Mouse (Mus musculus) heart, postnatal 4 days (tissue): ENCODE data around the gene Bpifa6. TPM values are rescaled to one million over a fixed set of nuclear protein-coding genes. Genes with fewer than 3 reads are reported as not detected.
A peak's percentile ranks its signal among the peaks of the same experiment; 100 is the strongest.
"Not testable (repeated sequence)": the region's sequence is repeated elsewhere in the genome, so short reads cannot be mapped to it uniquely, and the experiment has no call there.

Source experiments
- DNase-seq: peaks from one replicate; pipeline ENCODE4 v3.0.0; 2021
- total RNA-seq, 2 experiments: library from RNA; stranded (reverse); gene quantifications; 2 replicates each; pipeline ENCODE4 v1.2.3; 2021

Bpifa6 gene
- total RNA-seq = not detected

DNA sequence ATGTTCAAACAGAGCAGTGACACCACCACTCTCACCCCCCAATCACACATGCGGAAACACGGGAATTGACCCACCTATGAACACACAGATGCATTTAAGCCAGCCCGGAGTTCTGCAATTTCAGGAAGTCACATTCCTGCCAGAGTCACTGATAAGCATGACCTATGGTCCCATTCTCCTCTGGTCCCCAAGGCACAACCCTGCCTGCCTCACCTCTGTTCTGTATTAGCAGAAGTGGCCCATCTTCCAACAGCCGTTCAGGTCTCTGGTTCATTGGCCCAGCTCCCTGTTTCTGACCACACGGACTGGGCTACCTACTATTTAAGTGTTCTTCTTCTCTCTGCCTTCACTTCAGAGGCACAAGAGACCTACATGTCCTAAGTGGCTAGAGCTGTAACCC, at the start of gene Bpifa6:
Bpifa6 (plus strand) TSS at position 364 of the 400 bp plus-strand sequence.
- no peak for DNase-seq

DNA sequence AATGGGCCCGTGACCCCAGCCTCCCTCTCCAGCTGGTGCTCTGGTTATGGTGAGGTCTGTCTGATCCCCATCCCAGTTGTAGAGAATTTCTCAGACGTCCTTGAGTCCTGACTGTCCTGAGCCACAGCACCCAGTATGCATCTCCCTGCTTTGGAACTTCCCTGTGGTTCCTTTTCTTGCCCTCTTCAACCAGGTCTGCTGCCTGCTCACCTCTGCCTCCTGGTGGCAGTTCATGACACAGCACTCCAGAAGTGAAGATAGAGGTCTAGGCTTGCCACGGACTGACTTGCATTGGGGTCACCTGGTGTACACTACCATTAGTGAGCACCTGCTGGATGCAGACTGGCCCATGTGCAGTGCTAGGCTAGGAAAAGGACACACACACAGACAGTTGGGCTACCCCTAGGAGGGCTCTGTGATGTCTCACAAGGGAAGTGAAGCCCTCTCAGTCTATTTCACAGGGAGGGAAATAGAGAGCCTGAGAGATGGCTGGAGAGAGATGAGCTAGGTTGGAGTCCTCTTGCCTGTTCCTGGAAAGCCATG, 44.8 kb upstream of the Bpifa6 start:
- peak; percentile 77 for DNase-seq

DNA sequence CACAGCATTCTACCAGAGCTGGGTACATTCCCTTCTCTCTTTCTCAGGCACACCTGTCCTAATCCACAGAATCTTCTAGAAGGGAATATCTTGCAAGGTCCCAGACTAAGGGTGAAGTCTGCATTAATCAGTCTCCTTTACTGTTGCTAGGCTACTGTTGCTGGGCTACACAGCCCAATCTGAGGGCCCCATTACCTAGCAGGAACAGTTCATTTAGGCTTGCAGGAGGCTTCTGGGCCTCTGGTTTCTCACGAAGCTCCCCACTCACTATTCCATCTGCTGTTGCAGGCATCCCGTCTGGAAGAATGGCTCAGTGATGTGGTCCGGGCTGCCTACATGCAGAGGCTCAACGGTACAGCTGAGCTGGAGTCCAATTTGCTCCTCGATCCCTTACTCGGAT, 43.6 kb upstream of the Bpifa6 start:
- DNase-seq = no peak

DNA sequence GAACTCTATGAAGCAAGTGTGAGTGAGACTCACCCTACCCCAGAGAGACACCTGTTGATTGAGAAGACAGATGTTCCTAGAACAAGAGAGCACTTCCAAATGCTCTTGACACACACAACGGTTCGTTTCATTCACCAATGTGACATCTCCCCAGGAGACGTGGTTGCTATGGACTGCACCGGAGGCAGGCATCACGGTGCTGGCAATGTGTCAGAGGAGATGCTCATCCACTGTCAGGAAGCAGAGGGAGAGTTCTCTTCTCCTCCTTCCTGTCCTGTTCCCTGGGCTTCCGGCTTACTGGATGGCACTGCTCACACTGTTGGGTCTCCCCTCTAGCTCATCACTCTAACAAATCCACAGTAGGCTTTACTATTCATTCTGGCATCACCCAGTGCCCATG, 41.4 kb upstream of the Bpifa6 start:
- no peak for DNase-seq

DNA sequence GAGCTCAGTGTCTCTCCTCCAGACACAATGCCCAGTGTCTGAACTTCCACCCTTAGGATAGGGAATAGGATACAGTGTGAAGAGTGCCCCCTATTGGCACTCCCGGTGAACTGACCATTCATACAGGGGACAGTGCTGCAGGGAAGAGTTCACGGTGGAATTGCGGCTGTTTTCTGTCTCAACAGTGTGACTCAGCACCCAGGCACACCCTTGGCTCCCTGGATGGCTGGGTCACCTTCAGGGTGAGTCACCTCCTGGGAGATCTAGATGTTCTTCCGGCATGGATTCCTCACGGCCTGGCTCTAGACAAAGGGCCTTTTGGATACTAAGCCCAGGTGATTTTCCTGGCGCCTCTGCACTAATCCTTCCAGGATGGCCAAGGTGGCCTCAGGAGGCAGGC, 39.4 kb upstream of the Bpifa6 start:
- no peak for DNase-seq

DNA sequence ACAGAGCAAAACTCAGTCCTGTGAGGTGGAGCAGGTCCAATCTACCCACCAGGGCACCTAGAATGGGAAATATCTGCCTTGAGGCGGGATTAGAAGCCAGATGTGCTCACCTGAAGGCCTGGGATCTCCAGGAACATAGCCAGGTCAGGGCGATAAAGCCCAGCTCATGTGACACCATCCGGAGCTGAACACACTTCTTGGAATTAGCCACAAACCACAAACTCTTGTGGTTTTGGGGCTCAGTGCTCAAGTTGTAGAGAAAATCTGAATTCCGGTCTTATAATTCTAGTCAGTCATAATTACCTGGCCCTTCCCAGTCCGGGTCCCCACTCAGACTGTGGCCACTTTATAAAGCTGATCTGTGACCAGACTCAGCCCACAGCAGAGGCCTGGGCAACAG, 36.9 kb upstream of the Bpifa6 start, which contains the start of gene Bpifb4:
Bpifb4 (plus strand) TSS at position 370 of the 400 bp plus-strand sequence.
- no peak for DNase-seq

DNA sequence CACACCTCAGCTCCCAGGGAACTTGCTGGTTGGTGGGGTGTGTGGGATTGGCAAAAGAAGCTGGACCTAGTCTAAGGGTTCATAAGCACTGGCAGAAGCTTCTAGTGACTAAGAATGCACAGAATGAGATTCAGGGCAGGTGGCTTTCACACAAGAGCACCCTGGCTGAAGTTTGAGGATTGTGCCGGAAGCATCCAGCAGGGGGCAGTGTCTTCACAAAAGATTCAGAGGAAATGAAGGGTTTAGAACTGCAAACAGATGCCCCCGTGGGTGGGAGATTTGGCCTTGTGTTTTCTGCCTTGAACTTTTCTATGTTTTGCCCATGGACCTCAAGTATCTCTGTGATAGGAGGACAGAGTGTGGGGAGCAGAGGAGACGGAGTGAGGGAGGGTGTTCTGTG, 31.2 kb upstream of the Bpifa6 start:
- peak; percentile 56 for DNase-seq

DNA sequence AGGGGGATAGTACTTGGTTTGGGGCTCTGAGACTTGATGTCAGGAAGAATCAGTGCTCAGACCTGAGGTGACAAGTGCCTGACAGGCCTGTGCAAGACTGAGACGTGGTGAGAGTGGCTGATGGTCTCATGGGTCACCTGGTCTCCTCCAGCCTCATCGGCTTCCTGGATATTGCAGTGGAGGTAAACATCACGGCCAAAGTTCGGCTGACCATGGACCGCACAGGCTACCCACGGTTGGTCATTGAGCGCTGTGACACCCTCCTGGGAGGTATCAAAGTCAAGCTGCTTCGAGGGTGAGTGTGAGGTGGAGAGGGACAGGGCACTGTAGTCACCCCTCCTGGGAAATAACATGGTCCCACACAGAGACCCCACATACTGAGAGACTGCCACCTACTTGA, 30.2 kb upstream of the Bpifa6 start:
- no peak for DNase-seq

DNA sequence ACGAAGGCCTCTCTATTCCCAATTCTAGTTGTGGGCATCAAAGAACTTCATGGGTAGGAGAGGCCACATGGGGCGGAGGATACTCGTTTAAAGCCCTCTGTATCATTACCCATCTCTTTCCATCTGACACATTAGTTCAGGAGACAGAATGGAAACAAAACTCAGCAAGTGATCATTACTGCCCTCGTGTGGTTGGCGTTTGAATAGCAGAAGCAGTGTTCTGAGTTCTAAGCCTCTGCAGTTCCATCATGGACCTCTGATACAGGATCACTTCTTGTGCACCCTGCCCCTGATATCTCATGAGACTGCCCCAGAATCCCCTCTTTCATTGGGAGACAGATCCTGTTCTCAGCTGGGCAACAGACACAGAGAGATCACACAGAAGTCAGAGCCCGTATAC, 21.8 kb upstream of the Bpifa6 start:
- DNase-seq = peak; percentile 68

DNA sequence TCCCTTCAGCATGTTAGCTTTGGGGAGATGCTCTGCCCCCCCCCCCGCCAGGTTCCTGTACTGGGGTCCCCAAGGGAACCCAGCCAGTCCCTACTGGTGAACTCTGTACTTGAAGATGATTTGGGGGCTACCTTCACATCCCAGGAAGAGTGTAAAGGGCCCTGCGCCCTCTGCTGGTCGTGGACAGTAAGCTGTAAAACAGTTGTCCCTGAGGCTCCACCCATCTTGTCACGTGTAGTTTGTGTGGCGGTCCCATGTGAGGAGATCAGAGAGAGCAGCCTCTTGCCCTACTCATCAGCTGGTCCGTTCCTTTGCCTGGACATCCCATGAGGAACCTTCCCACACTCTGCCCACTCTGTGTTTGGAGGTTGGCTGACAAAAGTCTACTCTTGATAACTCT, 20.9 kb upstream of the Bpifa6 start:
- peak; percentile 51 for DNase-seq

DNA sequence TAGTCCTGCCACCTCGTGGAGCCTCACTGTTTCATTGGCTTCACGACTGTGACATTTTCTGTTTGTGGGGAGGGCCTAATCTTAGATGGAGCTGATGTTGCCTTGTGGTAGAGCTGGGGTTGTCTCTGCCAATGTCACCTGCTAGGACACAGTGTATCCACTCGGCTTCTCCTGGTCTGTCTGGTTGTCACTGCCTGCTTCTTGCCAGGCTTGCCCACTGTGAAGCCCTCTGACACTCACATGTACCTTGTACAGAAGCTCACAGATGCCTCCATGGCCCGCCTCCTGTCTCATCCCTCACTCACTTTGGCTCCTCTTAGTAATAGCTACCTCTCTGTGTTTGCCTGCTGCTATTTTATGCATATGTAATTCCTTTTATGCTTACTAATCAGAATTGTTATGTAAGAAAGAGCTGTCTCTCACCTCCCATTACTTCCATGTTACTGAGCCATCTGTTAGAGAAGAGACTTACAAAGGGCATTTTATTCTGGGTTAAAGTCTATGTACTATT, 11.9 kb upstream of the Bpifa6 start:
- no peak for DNase-seq

DNA sequence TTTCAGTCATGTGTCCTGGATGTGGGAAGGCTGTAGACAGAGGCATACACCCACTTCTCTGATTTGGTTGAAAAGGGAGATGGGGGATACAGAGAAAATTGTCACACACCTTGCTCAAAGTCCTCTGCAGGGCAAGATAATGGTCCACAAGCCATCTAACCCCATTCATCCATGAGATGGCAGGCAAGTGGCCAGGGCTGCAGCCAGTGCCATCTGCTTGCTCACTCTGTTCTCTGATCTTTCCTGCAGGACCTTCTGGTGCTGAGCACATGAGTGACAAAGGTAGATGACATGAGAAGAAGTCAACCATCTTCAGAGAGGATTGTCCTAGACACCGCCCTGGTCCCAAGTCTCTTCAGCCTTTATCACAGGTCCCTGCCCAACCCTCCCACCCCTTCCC, 11.4 kb upstream of the Bpifa6 start:
- DNase-seq = no peak

DNA sequence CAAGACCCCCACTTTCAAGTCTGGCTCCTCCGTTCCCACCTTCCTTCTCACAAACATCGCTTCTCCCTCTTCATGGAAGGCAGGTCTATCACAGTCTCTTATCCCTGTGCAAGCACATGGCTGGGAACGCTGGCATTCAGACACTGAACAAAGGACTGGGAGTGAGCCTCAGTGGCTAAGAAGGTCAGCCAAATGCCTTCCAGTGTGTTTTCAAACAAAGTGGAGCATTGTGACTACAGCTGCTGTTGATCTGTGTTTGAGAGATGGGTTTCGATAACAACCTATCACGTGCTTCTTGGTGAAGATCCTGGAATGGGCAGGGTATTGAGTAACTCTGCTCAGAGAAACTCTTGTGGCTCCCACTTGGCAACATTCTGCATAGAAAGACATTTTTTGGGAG, 4.5 kb upstream of the Bpifa6 start:
- DNase-seq = no peak

DNA sequence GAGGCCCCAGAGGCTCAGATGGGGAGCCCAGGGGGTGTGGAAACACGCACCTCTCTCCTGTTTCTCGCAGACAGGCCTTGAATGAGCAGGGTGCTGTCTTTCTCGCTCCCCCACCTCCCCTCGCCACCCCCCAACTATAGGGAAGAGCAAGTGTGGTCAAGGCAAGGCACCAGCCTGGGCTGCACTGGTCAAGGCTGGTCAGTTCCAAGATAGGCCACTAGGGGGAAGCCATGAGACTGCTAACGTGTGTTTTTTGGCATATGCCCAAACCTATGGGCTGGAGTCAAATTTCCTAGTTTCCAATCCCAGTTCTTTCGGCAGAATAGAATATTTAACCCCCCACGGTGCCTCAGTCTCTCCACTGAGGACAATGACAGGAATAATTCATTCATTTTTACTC, 21.0 kb downstream of the Bpifa6 start:
- peak; percentile 90 for DNase-seq

DNA sequence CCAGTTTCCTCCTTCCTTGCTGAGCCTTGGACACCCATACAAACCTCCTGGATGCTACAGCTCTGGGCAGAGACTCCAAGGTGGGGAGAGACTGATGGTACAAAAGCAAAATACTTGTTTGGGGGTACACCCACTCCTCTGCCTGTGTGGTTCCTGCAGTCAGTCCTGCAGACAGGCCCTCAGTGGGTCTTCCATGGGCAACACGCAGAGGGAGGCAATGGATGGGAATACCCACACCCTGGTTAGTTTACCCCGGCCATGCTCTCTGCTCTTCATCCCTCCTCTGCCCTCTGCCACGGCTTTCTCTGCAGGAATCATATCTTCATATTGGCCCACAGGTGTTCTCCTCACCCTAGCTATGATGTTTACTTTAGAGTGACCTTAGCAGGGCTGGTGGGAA, 25.8 kb downstream of the Bpifa6 start:
- no peak for DNase-seq

DNA sequence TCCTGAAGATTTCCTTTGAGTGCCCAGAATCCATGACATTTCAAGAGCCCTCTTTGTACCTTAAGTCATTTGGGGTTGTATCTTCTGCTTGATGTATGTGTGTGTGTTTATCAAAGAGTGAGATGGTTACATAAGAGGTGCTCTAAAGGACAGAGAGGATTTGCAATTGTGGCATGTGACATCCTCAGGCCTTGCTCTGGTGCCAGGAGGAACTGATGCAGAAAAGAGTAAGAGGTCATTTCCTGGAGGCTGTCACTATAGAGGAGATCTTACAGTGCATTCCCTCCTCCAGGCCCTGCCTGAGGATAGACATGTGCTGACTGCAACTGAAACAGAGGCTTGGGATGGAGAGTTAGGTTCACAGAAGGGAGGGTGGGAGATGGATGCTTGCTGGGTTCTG, 26.3 kb downstream of the Bpifa6 start:
- DNase-seq = no peak

DNA sequence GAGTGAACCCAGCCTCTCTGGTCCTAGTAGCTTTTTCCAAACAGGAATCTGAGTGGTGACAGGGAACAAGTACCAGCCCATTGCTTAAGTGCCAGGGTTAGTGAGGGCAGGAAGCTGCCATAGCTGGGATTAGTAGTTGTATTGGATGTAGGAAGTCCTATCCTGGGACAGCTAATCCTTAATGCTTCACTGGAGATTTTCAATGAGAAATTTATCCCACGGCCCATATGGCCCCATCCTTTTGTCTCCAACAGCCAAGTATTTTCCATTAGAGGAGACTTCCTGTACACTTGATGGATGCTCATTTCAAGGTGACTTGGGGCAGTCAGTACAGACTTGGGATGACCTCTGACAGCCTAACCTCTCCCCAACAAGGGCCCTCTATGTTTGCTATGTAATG, 29.7 kb downstream of the Bpifa6 start:
- no peak for DNase-seq

DNA sequence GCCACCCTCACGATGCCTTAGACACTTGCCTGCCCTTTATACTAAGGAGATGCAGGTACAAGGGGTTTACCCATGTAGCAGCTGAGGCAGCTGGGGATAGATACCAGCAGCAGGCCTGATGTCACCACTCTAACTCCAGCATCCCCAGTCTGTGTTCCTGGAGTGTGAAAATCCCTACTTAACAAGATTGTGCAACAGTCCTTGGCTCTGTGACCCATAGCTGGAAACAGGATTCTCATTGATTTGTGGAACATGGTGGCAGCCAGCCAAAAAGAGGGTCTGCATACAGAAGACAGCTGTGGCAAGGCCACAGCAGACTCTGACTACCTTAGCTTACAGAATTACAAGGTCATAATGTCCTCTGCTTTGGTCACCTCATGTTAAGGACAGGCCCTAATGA, 30.3 kb downstream of the Bpifa6 start:
- no peak for DNase-seq

DNA sequence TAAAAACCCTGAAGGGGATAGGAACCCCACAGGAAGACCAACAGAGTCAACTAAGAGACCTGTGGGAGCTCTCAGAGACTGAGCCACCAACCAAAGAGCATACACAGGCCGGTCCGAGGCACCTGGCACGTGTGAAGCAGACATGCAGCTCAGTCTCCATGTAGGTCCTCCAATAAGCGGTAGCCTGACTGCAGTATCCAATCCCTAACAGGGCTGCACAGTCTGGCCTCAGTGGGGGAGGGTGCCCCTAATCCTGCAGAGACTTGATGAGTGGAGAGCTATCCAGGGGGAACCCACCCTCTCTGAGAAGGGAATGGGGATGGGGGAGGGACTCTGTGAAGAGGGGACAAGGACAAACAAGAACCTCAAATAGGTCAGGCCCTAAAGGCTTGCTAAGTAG, 31.0 kb downstream of the Bpifa6 start:
- DNase-seq = no peak

DNA sequence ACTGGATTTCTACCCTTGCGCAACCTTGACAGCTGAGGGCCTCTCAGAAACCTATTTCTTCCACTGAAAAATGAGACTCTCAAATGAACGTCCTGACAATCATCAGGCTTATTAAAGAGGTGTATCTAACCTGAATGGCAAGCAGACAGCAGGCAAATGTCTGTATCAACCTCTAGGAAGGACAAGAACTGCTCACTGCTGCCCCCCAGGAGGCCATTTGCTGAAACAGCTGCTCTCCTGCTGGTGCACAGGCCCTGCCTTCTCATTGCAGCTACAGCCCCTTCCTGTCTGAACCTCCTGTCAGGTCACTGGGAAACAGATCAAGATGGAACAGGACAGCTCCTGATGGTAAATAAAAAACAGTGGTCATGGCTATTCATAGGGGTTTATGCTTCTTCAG, 31.6 kb downstream of the Bpifa6 start:
- DNase-seq = no peak

DNA sequence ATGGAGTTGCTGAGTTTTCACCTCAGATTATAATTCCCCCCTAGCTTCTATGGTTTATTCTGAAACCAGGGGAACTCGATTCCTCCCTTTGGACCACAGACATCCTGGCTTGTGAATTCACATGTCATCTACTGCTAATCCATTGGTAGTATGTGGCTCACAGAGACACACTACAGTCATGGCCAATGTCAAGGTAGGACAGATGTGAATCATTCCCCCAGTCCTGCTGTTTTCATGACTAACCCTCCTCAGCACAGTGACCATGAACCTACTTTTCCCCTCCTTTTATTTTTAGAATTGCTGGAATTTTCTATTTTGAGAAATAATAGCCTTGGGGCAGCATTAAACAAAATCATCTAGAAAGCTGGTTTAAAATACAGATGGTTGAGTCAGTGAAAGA, 32.6 kb downstream of the Bpifa6 start:
- no peak for DNase-seq

DNA sequence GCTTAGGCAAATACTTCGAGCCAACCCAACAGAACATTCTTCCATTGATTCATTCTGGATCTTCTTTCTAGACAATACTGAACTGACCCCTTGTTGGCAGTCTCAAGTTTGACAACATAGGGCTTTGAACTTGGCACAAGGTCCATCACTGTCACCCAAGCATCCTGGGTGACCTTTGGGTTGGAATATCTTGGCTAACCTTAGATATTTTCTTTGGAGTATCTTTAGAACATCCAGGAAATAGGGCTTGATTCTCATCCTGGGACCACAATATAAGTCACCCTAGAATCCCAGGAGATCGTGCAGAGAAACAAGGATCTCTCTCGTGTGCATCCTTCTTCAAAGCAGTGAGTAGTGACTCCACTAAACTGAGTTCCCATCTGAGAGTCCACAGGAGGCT, 33.2 kb downstream of the Bpifa6 start, which contains the start of gene Bpifa2:
Bpifa2 (plus strand) TSS at position 301 of the 400 bp plus-strand sequence.
- DNase-seq = no peak

DNA sequence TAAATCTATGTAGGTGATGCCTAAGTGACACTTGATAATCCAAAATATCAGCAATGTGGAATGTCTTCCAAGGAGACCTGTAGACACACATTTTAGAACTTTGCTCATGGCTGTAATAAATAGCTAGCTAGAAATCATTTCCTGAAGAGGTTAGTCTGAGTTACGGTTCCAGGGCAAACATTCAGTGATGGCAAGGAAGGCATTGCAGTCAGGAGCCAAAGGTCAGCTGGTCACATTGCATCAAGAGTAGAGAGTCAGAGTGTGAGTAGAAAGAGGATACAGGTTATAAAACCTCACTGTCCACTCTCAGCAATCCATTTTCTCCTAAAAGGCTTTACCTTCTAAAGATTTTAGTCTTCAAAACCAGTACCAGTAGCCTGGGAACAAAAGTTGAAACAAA, 43.2 kb downstream of the Bpifa6 start:
- no peak for DNase-seq

DNA sequence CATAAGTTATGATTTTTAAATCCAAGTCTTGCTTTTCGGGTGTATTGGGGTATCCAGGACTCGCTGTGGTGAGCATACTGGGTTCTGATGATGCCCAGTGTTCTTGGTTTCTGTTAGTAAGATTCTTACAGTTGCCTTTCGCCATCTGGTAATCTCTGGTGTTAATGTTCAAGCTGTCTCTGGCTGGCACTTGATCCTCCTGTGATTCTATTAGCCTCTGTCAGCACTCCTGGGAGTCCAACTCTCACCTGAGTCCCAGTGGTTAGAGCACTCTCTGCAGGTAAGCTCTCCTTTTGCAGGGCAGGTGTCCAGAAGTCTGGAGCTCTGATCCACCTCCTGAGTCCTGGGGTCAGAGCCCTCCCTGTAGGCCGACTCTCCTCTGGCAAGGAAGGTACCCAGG, 49.9 kb downstream of the Bpifa6 start:
- not testable (repeated sequence) for DNase-seq

DNA sequence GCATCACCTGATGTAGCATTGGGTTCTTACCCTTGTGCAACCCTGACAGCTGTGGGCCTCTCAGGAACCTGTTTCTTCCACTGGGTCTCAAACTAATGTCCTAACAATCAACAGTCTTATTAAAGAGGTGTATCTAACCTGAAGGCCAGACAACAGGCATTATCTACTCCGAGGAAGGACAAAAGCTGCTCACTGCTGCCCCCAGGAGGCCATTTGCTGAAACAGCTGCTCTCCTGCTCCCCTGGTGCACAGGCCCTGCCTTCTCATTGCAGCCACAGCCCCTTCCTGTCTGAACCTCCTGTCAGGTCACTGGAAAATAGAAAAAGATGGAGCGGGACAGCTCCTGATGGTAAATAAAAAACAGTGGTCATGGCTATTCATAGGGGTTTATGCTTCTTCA, 64.2 kb downstream of the Bpifa6 start:
- DNase-seq = peak; percentile 33
